Mouse (Mus musculus) testis, adult 2 months (tissue): ENCODE data around the gene Nubpl.
"Not testable (repeated sequence)": the region's sequence is repeated elsewhere in the genome, so short reads cannot be mapped to it uniquely, and the experiment has no call there.

Source experiments
- CTCF ChIP-seq: fragments of 200-500 bp; IDR thresholded peaks from 2 replicates; pipeline ENCODE4 v1.5.1; 2012; ENCODE audit warnings: low read depth, mild to moderate bottlenecking, inconsistent platforms, low read length, moderate library complexity; ENCODE audit not compliant: control insufficient read depth, insufficient read depth, insufficient replicate concordance
- POLR2A ChIP-seq: fragments of 200-500 bp; IDR thresholded peaks from 2 replicates; pipeline ENCODE4 v1.6.1; 2012; ENCODE audit warnings: low read depth, mild to moderate bottlenecking, inconsistent platforms, low read length, moderate library complexity; ENCODE audit not compliant: control insufficient read depth

GRCm38 (mm10) chr12:52079296-52079695 is 18.2 kb upstream of the Nubpl start:
- not testable (repeated sequence) for TF ChIP-seq POLR2A, CTCF
